10 mouse cellular contexts compared by ENCODE assay signal in genomic region chr8:12401391-12402270, GRCm38 (mm10). TPM values are rescaled to one million over a fixed set of nuclear protein-coding genes. Genes with fewer than 3 reads are reported as not detected.
DNase-seq lines count a peak whose midpoint lies in the region; ATAC-seq lines count a peak whose summit lies in the region.
"Had no signal": no experiment of that assay in that cellular context is flagged by ENCODE, and none has a peak within 500 bp of the region (broad histone marks: within the 10 kb centered on the region; RNA-seq: fewer than 3 reads in every experiment).

No protein-coding gene starts in this region.

- DNase-seq in heart, adult 8-10 months (ENCODE audit: low spot score) = no peak
- peak; percentile 49 for DNase-seq in ZHBTc4 (ENCODE audit: low read depth, low spot score)
- DNase-seq in midbrain, embryonic 11.5 days (ENCODE audit: low spot score, missing footprints) = peak; percentile 98
- no peak for DNase-seq in adrenal gland, postnatal 25 days
- DNase-seq in testis, postnatal 14 days (ENCODE audit: low spot score) = no peak
- no peak for DNase-seq in thymus, adult 18-20 months

- peaks cover 87% of the 10 kb centered on the region for H3K27me3 ChIP-seq in heart, embryonic 11.5 days (ENCODE audit: control insufficient read depth, insufficient read depth, low read length)
- 0 out of 2 replicates have a peak, but pooled peaks cover 3% of the 10 kb centered on the region for H3K27me3 ChIP-seq in forebrain, embryonic 15.5 days
- peaks cover 22% of the 10 kb centered on the region for H3K27me3 ChIP-seq in midbrain, embryonic 11.5 days (ENCODE audit: control insufficient read depth, insufficient read depth, low read length)

- WGBS in heart, embryonic 11.5 days (ENCODE audit: insufficient replicate concordance) = under 1% methylated on average over 34 of the region's 35 CpGs
- 2% methylated on average over 35 of the region's 35 CpGs for WGBS in forebrain, embryonic 15.5 days
- 1% methylated on average over 35 of the region's 35 CpGs for WGBS in midbrain, embryonic 11.5 days

- H3K9me3 ChIP-seq in heart, embryonic 11.5 days (replicated peaks; ENCODE audit: control insufficient read depth, low read length) = no peaks in the 10 kb centered on the region
- no peaks in the 10 kb centered on the region for H3K9me3 ChIP-seq in forebrain, embryonic 15.5 days
- no peaks in the 10 kb centered on the region for H3K9me3 ChIP-seq in midbrain, embryonic 11.5 days (ENCODE audit: control insufficient read depth, low read length)

- no peak overlapping the region for H3K9ac ChIP-seq in heart, embryonic 11.5 days (ENCODE audit: low read depth, low read length)
- H3K9ac ChIP-seq in forebrain, embryonic 15.5 days (replicated peaks) = peak overlapping the region; percentile 53
- H3K9ac ChIP-seq in midbrain, embryonic 11.5 days (ENCODE audit: low read length) = peak overlapping the region; percentile 85
- H3K9ac ChIP-seq: liver, embryonic 14.5 days had no signal

- 0 out of 2 replicates have a peak overlapping the region, but pooled peaks have one; percentile 27 for H3K4me2 ChIP-seq in heart, embryonic 11.5 days
- peak overlapping the region; percentile 70 for H3K4me2 ChIP-seq in forebrain, embryonic 15.5 days (replicated peaks)
- H3K4me2 ChIP-seq in midbrain, embryonic 11.5 days = peak overlapping the region; percentile 83

- no peak overlapping the region for H3K27ac ChIP-seq in heart, embryonic 11.5 days (ENCODE audit: low read depth, low read length)
- peak overlapping the region; percentile 92 for H3K27ac ChIP-seq in forebrain, embryonic 15.5 days (replicated peaks)
- H3K27ac ChIP-seq in midbrain, embryonic 11.5 days (ENCODE audit: low read depth, low read length) = peak overlapping the region; percentile 91
- H3K27ac ChIP-seq: liver, embryonic 14.5 days had no signal

- no peak for ATAC-seq in heart, embryonic 11.5 days (replicated peaks; ENCODE audit: insufficient number of reproducible peaks, low FRiP score, low TSS enrichment)
- peak; percentile 17 for ATAC-seq in forebrain, embryonic 15.5 days (replicated peaks)
- ATAC-seq in midbrain, embryonic 11.5 days (ENCODE audit: low FRiP score) = peak; percentile 36

- H3K36me3 ChIP-seq in heart, embryonic 11.5 days (ENCODE audit: control insufficient read depth, insufficient read depth, low read length) = no peaks in the 10 kb centered on the region
- no peaks in the 10 kb centered on the region for H3K36me3 ChIP-seq in forebrain, embryonic 15.5 days
- no peaks in the 10 kb centered on the region for H3K36me3 ChIP-seq in midbrain, embryonic 11.5 days (ENCODE audit: control insufficient read depth, insufficient read depth, low read length)

- H3K4me1 ChIP-seq in heart, embryonic 11.5 days (ENCODE audit: control insufficient read depth, insufficient read depth, low read length) = peaks cover 7% of the 10 kb centered on the region; the same call in 1 of the 2 replicates
- peaks cover 57% of the 10 kb centered on the region for H3K4me1 ChIP-seq in forebrain, embryonic 15.5 days
- peaks cover 40% of the 10 kb centered on the region for H3K4me1 ChIP-seq in midbrain, embryonic 11.5 days (ENCODE audit: control insufficient read depth, insufficient read depth, low read length)

- H3K4me3 ChIP-seq in heart, embryonic 11.5 days (ENCODE audit: low read depth, low read length) = no peak overlapping the region
- peak overlapping the region; percentile 38 for H3K4me3 ChIP-seq in forebrain, embryonic 15.5 days
- peak overlapping the region; percentile 93 for H3K4me3 ChIP-seq in midbrain, embryonic 11.5 days (ENCODE audit: low read depth, low read length)

RNA-seq across cellular contexts. Expression of gene Sox1, which starts 6.5 kb away (rescaled TPM):
- not detected in 2 replicates for polyA plus RNA-seq in heart, embryonic 11.5 days (2014; fragmentation: Nextera tagmentation; extraction: Ambion mirVana)
- total RNA-seq in heart, adult 8-10 months (2022) = not detected
- 6.8 and 7.0 TPM in 2 replicates for polyA plus RNA-seq in forebrain, embryonic 15.5 days (2015; fragmentation: Nextera tagmentation; extraction: Ambion mirVana)
- 8.2 and 8.7 TPM in 2 replicates for polyA plus RNA-seq in midbrain, embryonic 11.5 days (2014; fragmentation: Nextera tagmentation; extraction: Ambion mirVana)
- total RNA-seq in adrenal gland, postnatal 25 days (2021) = not detected in 2 replicates
- total RNA-seq: neutrophil, adult 5-6 weeks had no signal
- polyA plus RNA-seq: liver, embryonic 14.5 days had no signal

Comparison
In these comparisons a context has a peak if more than half of its experiments do, and no peak if none do; other contexts are left out.
1. H3K4me2 ChIP-seq: peak in every context shown above with its lines; median percentile 83 in midbrain, embryonic 11.5 days; 70 in forebrain, embryonic 15.5 days; 27 in heart, embryonic 11.5 days.
2. DNase-seq: peak in ZHBTc4 (single experiment) and midbrain, embryonic 11.5 days (single experiment); none in heart, adult 8-10 months (single experiment), adrenal gland, postnatal 25 days (single experiment), testis, postnatal 14 days (single experiment) and thymus, adult 18-20 months (0 of 2).